Mouse (Mus musculus) ES-E14 (cell line): ENCODE results near the gene Asnsd1.

ENCODE experiments used
- HCFC1 ChIP-seq: IDR thresholded peaks from 2 replicates; pipeline ENCODE4 v1.6.1; 2012; ENCODE audit warnings: low read length, inconsistent platforms, borderline replicate concordance; ENCODE audit not compliant: insufficient read depth
- MAFK ChIP-seq: IDR thresholded peaks from 2 replicates; pipeline ENCODE4 v1.6.1; 2014; ENCODE audit warnings: mild to moderate bottlenecking, low read depth, low read length, inconsistent platforms; ENCODE audit not compliant: insufficient read depth
- ZC3H11A ChIP-seq: IDR thresholded peaks from 2 replicates; pipeline ENCODE4 v1.6.1; 2012; ENCODE audit warnings: low read depth, mild to moderate bottlenecking, inconsistent platforms, low read length, borderline replicate concordance

DNA sequence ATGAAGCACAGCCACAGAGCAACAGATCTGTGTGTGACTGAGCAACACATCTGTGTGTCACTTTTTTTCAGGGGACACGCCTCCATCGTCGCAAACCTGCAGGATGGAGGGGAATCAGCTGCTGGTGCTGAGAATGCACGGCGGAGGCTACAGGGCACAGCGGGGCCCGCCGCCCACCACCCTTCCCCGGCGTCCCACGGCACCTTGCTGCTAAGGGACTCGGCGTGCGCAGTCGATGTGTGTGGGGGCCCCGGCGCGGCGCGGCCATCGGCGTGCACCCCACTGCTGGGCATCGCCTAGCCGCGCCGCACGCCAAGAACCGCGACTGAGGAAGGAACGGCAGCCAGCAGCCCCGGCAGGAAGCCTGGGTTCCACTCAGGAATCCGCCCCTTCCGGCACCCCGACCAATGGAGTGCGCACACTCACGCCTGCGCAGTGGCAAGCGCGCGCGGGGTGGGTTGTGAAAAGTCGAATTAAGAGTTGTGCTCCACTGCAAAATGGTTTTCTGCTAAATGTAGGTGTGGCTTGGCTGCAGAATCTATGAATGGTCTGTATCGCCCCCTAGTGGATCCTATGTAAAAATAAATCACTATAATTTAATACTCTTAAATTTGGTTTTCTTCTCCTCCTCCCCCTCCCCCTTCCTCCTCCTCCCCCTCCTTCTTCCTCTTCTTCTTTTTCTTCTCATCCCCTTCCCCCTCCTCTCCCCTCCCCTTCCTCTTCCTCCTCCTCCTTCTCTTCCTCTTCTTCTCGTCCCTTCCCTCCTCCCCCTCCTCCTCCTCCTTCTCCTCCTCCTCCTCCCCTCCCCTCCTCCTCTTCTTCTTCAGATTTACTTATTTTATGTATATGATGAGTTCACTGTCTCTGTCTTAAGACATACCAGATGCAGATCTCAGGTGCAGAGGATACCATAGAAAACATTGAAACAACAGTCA, at the start of gene Asnsd1, which contains the start of the genes Asdurf and Gm28551:
- TF ChIP-seq MAFK: no peak
- peak; percentile 31; the same call in 1 of the 2 replicates for TF ChIP-seq ZC3H11A
- 0 out of 2 replicates have a peak, but pooled peaks have one; percentile 67 for TF ChIP-seq HCFC1
